ENCODE assay signal across 27 mouse cellular contexts in genomic region chr12:54946116-54946515, GRCm38 (mm10). TPM values are rescaled to one million over a fixed set of nuclear protein-coding genes. Genes with fewer than 3 reads are reported as not detected.
"Had no signal": no experiment of that assay in that cellular context is flagged by ENCODE, and none has a peak within 500 bp of the region (broad histone marks: within the 10 kb centered on the region; RNA-seq: fewer than 3 reads in every experiment).

No protein-coding gene starts in this region.

- H3K9me3 ChIP-seq: liver, embryonic 15.5 days; lung, embryonic 15.5 days; megakaryocyte, embryonic 14.5 days; midbrain, embryonic 13.5 days; midbrain, embryonic 15.5 days; neural tube, embryonic 12.5 days had no signal

- DNase-seq: liver, postnatal 0 days; lung, adult 2 months; lung, postnatal 14 days; lung, postnatal 36 days; right cerebral cortex, adult 18-20 months; right cerebral cortex, postnatal 25 days; right cerebral cortex, postnatal 4 days; spleen, adult 18-20 months; thymus, adult 18-20 months; thymus, postnatal 25 days; thymus, postnatal 4 days had no signal

- H3K4me1 ChIP-seq: lung, embryonic 15.5 days; midbrain, embryonic 13.5 days; midbrain, embryonic 15.5 days; neural tube, embryonic 12.5 days had no signal

- H3K36me3 ChIP-seq: midbrain, embryonic 15.5 days had no signal

- H3K9ac ChIP-seq: liver, embryonic 15.5 days; liver, postnatal 0 days; lung, embryonic 15.5 days; midbrain, embryonic 13.5 days; midbrain, embryonic 15.5 days; neural tube, embryonic 12.5 days had no signal

- H3K27me3 ChIP-seq: liver, embryonic 15.5 days; lung, embryonic 15.5 days; megakaryocyte, embryonic 14.5 days; midbrain, embryonic 13.5 days; midbrain, embryonic 15.5 days; neural tube, embryonic 12.5 days had no signal

- H3K4me3 ChIP-seq: liver, embryonic 15.5 days; lung, embryonic 15.5 days; megakaryocyte, embryonic 14.5 days; midbrain, embryonic 13.5 days; midbrain, embryonic 15.5 days; neural tube, embryonic 12.5 days had no signal

- H3K27ac ChIP-seq: liver, embryonic 15.5 days; lung, embryonic 15.5 days; macrophage; midbrain, embryonic 13.5 days; midbrain, embryonic 15.5 days; neural tube, embryonic 12.5 days had no signal

- H3K4me2 ChIP-seq: liver, embryonic 15.5 days; lung, embryonic 15.5 days; midbrain, embryonic 11.5 days; midbrain, embryonic 13.5 days; midbrain, embryonic 15.5 days; neural tube, embryonic 12.5 days had no signal

- ATAC-seq: liver, postnatal 0 days; lung, postnatal 0 days; midbrain, embryonic 13.5 days; midbrain, embryonic 15.5 days had no signal

RNA-seq across cellular contexts. Expression of gene Gm20403, which starts 40.2 kb away (rescaled TPM):
- polyA plus RNA-seq: liver, embryonic 15.5 days; lung, adult 2 months; lung, embryonic 15.5 days; lung, postnatal 0 days; macrophage; midbrain, embryonic 11.5 days; midbrain, embryonic 13.5 days; midbrain, embryonic 15.5 days; midbrain, postnatal 0 days; neural tube, embryonic 12.5 days; neural tube, embryonic 14.5 days; small intestine, adult 2 months; stomach, embryonic 14.5 days; stomach, embryonic 16.5 days; thymus, postnatal 0 days; urinary bladder, adult 2 months had no signal
